In genomic region chr19:43851996-43852630, GRCm38 (mm10) we compare ENCODE assay signal across 15 mouse cellular contexts.
DNase-seq lines count a peak whose midpoint lies in the region; ATAC-seq and TF ChIP-seq lines count a peak whose summit lies in the region.
"Had no signal": no experiment of that assay in that cellular context is flagged by ENCODE, and none has a peak within 500 bp of the region (broad histone marks: within the 10 kb centered on the region; RNA-seq: fewer than 3 reads in every experiment).

No protein-coding gene starts in this region.

- peak; percentile 29 to 56; a peak in 1 of 4 replicates for ATAC-seq in hematopoietic stem cell, adult 5-6 weeks (replicated peaks in 1 of 2; ENCODE audit: insufficient read depth in 1 of 2, low FRiP score in 2 of 2, low TSS enrichment in 1 of 2, low read depth in 1 of 2, poor library complexity in 2 of 2, severe bottlenecking in 2 of 2)
- ATAC-seq: intestine, embryonic 16.5 days had no signal

- no peak overlapping the region for H3K4me3 ChIP-seq in layer of hippocampus, adult 2 months
- no peak overlapping the region for H3K4me3 ChIP-seq in bone marrow macrophage, adult 2 months (ENCODE audit: insufficient read depth, low read length)
- H3K4me3 ChIP-seq: erythroblast, embryonic 14.5 days; limb, embryonic 13.5 days; megakaryocyte, embryonic 14.5 days; neural tube, embryonic 15.5 days; stomach, embryonic 15.5 days had no signal

- no peak for TF ChIP-seq POLR2A in bone marrow macrophage, adult 2 months (IDR thresholded peaks at IDR 0.05; ENCODE audit: borderline replicate concordance, low read depth, low read length)

- DNase-seq in layer of hippocampus, adult 2 months (ENCODE audit: low spot score in 2 of 2), result no peak
- DNase-seq in layer of hippocampus, postnatal 14 days (ENCODE audit: low spot score in 2 of 2), result no peak
- DNase-seq in thymus, postnatal 14 days, result peak; percentile 62
- DNase-seq in adipocyte (ENCODE audit: low spot score), result no peak
- no peak for DNase-seq in ovary, postnatal 10 days (ENCODE audit: low spot score)
- no peak for DNase-seq in layer of hippocampus, adult 9-11 months
- DNase-seq: heart, adult 11 months had no signal

- peaks cover 4% of the 10 kb centered on the region; the same call in 1 of the 2 replicates for H3K4me1 ChIP-seq in bone marrow macrophage, adult 2 months (ENCODE audit: control insufficient read depth, insufficient read depth, low read length)
- H3K4me1 ChIP-seq: limb, embryonic 13.5 days; neural tube, embryonic 15.5 days; stomach, embryonic 15.5 days had no signal

- no peak overlapping the region for H3K27ac ChIP-seq in layer of hippocampus, adult 2 months
- no peak overlapping the region for H3K27ac ChIP-seq in bone marrow macrophage, adult 2 months (ENCODE audit: insufficient read depth, low read depth, low read length)
- H3K27ac ChIP-seq: limb, embryonic 13.5 days; neural tube, embryonic 15.5 days; stomach, embryonic 15.5 days had no signal

- 0 out of 2 replicates have a peak, but pooled peaks have one; percentile 11 for TF ChIP-seq CTCF in layer of hippocampus, adult 2 months (conservative IDR thresholded peaks at IDR 0.05)
- peak; percentile 20; the same call in 1 of the 2 replicates for TF ChIP-seq CTCF in bone marrow macrophage, adult 2 months (IDR thresholded peaks at IDR 0.05; ENCODE audit: low read depth, low read length)
